Mouse (Mus musculus) heart, adult 18-20 months (tissue): ENCODE measurements at regions not wholly inside any gene's neighbourhood (a gene's known extent, or its start where the extent isn't known, plus 50 kb on each side); places are given as distances from the start of the nearest gene placed in this dataset.

Experiments
- DNase-seq, 2 experiments: peaks; one replicate each; pipeline ENCODE4 v3.0.0; 2021 to 2022; ENCODE audit warnings: mixed read lengths in 1 of 2

GRCm38 (mm10) chr17:64382894-64383293 lies 51.2 kb upstream of the Pja2 start:
- no peak for DNase-seq

- no peak for DNase-seq
Observed at GRCm38 (mm10) chr17:64383600-64383999, 51.9 kb upstream of the Pja2 start.

GRCm38 (mm10) chr17:64390349-64390748 lies 58.6 kb upstream of the Pja2 start:
- no peak for DNase-seq

GRCm38 (mm10) chr17:64397254-64397897 lies 65.7 kb upstream of the Pja2 start:
- peak; percentile 6 to 18 for DNase-seq

- no peak for DNase-seq
Observed at GRCm38 (mm10) chr17:64398114-64398692, 66.5 kb upstream of the Pja2 start.

- no peak for DNase-seq
Observed at GRCm38 (mm10) chr17:64398708-64399107, 67.0 kb upstream of the Pja2 start.

GRCm38 (mm10) chr17:64406742-64407254 lies 75.1 kb upstream of the Pja2 start:
- no peak for DNase-seq

- no peak for DNase-seq
Observed at GRCm38 (mm10) chr17:64407255-64408011, 75.7 kb upstream of the Pja2 start.

GRCm38 (mm10) chr17:64425811-64426210 lies 94.1 kb upstream of the Pja2 start:
- DNase-seq, result no peak

GRCm38 (mm10) chr17:64426536-64426935 lies 94.8 kb upstream of the Pja2 start:
- DNase-seq, result no peak

- DNase-seq, result no peak
Observed at GRCm38 (mm10) chr17:64439571-64439970, 107.9 kb upstream of the Pja2 start.

- no peak for DNase-seq
Observed at GRCm38 (mm10) chr17:64454736-64455135, 123.0 kb upstream of the Pja2 start.

GRCm38 (mm10) chr17:64466273-64466672 lies 134.3 kb upstream of the Man2a1 start:
- no peak for DNase-seq

- no peak for DNase-seq
Observed at GRCm38 (mm10) chr17:64466746-64467145, 133.8 kb upstream of the Man2a1 start.

- no peak for DNase-seq
Observed at GRCm38 (mm10) chr17:64467297-64467696, 133.2 kb upstream of the Man2a1 start.

GRCm38 (mm10) chr17:64469754-64470400 lies 130.7 kb upstream of the Man2a1 start:
- no peak for DNase-seq

GRCm38 (mm10) chr17:64480607-64481038 lies 119.9 kb upstream of the Man2a1 start:
- DNase-seq, result no peak

- DNase-seq, result no peak
Observed at GRCm38 (mm10) chr17:64484835-64485234, 115.7 kb upstream of the Man2a1 start.

GRCm38 (mm10) chr17:64489769-64490335 lies 110.7 kb upstream of the Man2a1 start:
- DNase-seq, result no peak

GRCm38 (mm10) chr17:64490664-64491063 lies 109.9 kb upstream of the Man2a1 start:
- DNase-seq, result no peak

GRCm38 (mm10) chr17:64491922-64492353 lies 108.6 kb upstream of the Man2a1 start:
- DNase-seq, result no peak

GRCm38 (mm10) chr17:64492614-64493269 lies 107.8 kb upstream of the Man2a1 start:
- DNase-seq, result no peak
